Mouse (Mus musculus) adrenal gland, postnatal 0 days (tissue): ENCODE data around the gene Trmt5. TPM values are rescaled to one million over a fixed set of nuclear protein-coding genes. Genes with fewer than 3 reads are reported as not detected.

Source experiments
- polyA plus RNA-seq: library from polyadenylated mRNA; unstranded; fragments of >200 nt; fragmentation: Nextera tagmentation; extraction: Ambion mirVana; gene quantifications from 2 replicates; pipeline ENCODE4 v1.2.1, GENCODE M21; 2015

Gene Trmt5
- polyA plus RNA-seq = 10.7 and 17.9 TPM in 2 replicates

GRCm38 (mm10) chr12:73286287-73287092 is at the start of gene Trmt5, which contains the start of gene Slc38a6:
Gene Trmt5 (minus strand): TSS chr12:73286710.
Gene Slc38a6 (plus strand): TSS chr12:73286779.

Other genes with a start within 250 kb of the Trmt5 start
- gene Six1, start 232.8 kb downstream of the Trmt5 start, polyA plus RNA-seq = 0.54 and 1.4 TPM in 2 replicates
- gene Six4, start 173.3 kb downstream of the Trmt5 start, polyA plus RNA-seq = 0.13 and 0.46 TPM in 2 replicates
- gene Mnat1, start 163.0 kb downstream of the Trmt5 start, polyA plus RNA-seq = 25.9 and 28.8 TPM in 2 replicates
- 4.0 and 6.8 TPM in 2 replicates for gene Slc38a6, start 69 bp upstream of the Trmt5 start, polyA plus RNA-seq